Mouse (Mus musculus): ENCODE data around the gene Il6. TPM values are rescaled to one million over a fixed set of nuclear protein-coding genes. Genes with fewer than 3 reads are reported as not detected.
"Not testable (repeated sequence)": the region's sequence is repeated elsewhere in the genome, so short reads cannot be mapped to it uniquely, and the experiment has no call there.

Il6 gene
- total and polyA plus RNA-seq, 3 experiments = not detected

DNA sequence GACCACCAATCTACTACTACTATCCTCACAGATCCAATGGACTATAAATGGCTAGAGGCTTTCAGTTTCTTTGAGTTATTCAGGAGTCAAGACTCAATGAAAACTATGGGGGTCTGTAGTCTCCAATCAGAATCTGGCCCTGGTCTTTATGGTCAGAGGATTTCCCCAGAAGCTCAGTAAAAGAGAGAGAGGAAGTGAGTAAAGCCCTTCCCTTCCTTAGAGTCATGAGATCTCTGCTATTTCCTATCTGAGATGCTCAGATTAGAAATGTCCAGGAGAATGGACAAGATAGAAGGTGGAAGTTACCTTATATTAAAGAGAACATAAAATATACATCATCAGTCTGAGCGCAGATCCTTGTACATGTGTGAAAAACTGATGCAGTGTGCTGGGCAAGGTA, 19.3 kb upstream of the Il6 start:
- WGBS = 87% methylated on average over 1 of the region's 1 CpGs
- Histone ChIP-seq H3K36me3 (ENCODE audit: control insufficient read depth, insufficient read depth, low read length) (no peaks in the 10 kb centered on the region), H3K27ac (no peak overlapping the region), H3K27me3 (ENCODE audit: control insufficient read depth, insufficient read depth, low read length) (no peaks in the 10 kb centered on the region), H3K4me1 (ENCODE audit: control insufficient read depth, insufficient read depth, low read length) (no peaks in the 10 kb centered on the region), H3K9ac (ENCODE audit: low read depth, low read length) (no peak overlapping the region), H3K4me3 (no peak overlapping the region), H3K79me2 (replicated peaks; ENCODE audit: control insufficient read depth, insufficient read depth, low read length) (no peaks in the 10 kb centered on the region)
- intact Hi-C loops (cut with DNase I) = no loop called here
- DNase-seq = no peak
- no peak for TF ChIP-seq POLR2A (IDR thresholded peaks at IDR 0.05; ENCODE audit: insufficient read depth, low read depth, low read length)
- TF ChIP-seq EP300 (IDR thresholded peaks at IDR 0.05; ENCODE audit: insufficient read depth, low read depth, low read length) = no peak
- TF ChIP-seq CTCF (IDR thresholded peaks at IDR 0.05) = no peak

DNA sequence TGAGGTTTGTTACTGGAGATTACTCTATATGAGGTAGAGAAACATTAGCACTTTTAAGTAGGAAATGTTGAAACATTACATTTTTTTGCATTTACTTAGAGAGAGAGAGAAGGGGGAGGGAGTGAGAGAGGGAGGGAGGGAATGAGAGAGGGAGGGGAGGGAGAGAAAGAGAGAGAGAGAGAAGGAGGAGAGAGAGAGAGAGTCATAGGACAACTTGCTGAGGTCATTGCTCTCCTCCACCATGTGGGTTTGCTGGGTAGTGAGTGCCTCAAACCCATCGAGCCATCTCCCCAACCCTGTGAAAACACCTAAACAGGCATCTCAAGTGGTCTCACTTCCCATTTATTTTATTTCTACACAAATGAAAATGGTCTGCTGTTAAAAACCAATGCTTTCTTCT, 18.6 kb upstream of the Il6 start:
- TF ChIP-seq EP300 (IDR thresholded peaks at IDR 0.05; ENCODE audit: insufficient read depth, low read depth, low read length) (no peak), POLR2A (IDR thresholded peaks at IDR 0.05; ENCODE audit: insufficient read depth, low read depth, low read length) (no peak), CTCF (IDR thresholded peaks at IDR 0.05) (no peak)
- no peak overlapping the region for H3K4me3 ChIP-seq
- H3K27me3 ChIP-seq (ENCODE audit: control insufficient read depth, insufficient read depth, low read length) = no peaks in the 10 kb centered on the region
- H3K27ac ChIP-seq = no peak overlapping the region
- WGBS = 77% methylated on average over 1 of the region's 1 CpGs
- H3K9ac ChIP-seq (ENCODE audit: low read depth, low read length) = no peak overlapping the region
- intact Hi-C loops (cut with DNase I) = no loop called here
- H3K79me2 ChIP-seq (replicated peaks; ENCODE audit: control insufficient read depth, insufficient read depth, low read length) = no peaks in the 10 kb centered on the region
- no peaks in the 10 kb centered on the region for H3K36me3 ChIP-seq (ENCODE audit: control insufficient read depth, insufficient read depth, low read length)
- no peak for DNase-seq
- no peaks in the 10 kb centered on the region for H3K4me1 ChIP-seq (ENCODE audit: control insufficient read depth, insufficient read depth, low read length)

DNA sequence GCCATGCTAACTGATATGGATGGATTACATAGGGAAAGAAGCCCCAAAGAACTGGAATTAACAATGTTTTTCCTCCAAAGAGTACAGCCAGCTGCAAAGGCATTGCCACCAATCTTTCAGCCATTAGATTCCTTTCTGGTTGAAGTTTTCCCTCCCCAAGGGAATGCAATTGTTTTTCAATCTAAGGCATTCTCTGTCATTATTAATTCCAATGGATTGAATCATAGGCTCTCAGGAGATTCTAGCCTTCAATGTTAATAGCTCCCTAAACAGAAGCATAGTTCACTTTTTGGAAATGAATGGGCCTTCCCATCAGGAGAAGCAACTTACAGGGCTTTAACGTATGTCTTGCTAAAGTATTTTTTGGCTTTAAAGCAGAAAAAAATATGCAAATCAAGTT, 15.6 kb upstream of the Il6 start:
- intact Hi-C loops (cut with DNase I) = no loop called here
- H3K36me3 ChIP-seq (ENCODE audit: control insufficient read depth, insufficient read depth, low read length) = no peaks in the 10 kb centered on the region
- TF ChIP-seq EP300 (IDR thresholded peaks at IDR 0.05; ENCODE audit: insufficient read depth, low read depth, low read length) = no peak
- no peak for TF ChIP-seq POLR2A (IDR thresholded peaks at IDR 0.05; ENCODE audit: insufficient read depth, low read depth, low read length)
- no peak for TF ChIP-seq CTCF (IDR thresholded peaks at IDR 0.05)
- no peaks in the 10 kb centered on the region for H3K79me2 ChIP-seq (replicated peaks; ENCODE audit: control insufficient read depth, insufficient read depth, low read length)
- H3K4me1 ChIP-seq (ENCODE audit: control insufficient read depth, insufficient read depth, low read length) = no peaks in the 10 kb centered on the region
- no peaks in the 10 kb centered on the region for H3K27me3 ChIP-seq (ENCODE audit: control insufficient read depth, insufficient read depth, low read length)
- H3K27ac ChIP-seq = no peak overlapping the region
- 67% methylated on average over 1 of the region's 1 CpGs for WGBS
- H3K9ac ChIP-seq (ENCODE audit: low read depth, low read length) = no peak overlapping the region
- DNase-seq = no peak
- no peak overlapping the region for H3K4me3 ChIP-seq

DNA sequence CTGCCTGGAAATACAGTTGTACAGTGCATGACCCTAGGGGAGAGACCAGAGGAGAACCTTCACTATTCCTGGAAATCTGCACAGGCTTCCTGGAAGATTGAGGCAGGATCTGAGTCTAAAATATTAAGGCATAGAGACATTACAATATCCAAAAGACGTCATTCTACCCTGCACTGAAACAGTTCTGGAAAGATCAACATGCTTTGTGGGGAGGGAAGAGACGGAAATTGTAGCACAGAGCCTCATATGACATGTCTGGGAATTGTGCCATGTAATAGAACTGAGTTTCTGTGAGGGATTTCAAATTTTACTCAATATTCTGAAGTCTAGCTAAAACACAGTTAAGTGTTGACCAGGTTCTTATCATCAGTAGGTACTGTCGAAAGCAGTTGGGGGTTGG, 12.0 kb upstream of the Il6 start:
- H3K27ac ChIP-seq = no peak overlapping the region
- intact Hi-C loops (cut with DNase I) = no loop called here

DNA sequence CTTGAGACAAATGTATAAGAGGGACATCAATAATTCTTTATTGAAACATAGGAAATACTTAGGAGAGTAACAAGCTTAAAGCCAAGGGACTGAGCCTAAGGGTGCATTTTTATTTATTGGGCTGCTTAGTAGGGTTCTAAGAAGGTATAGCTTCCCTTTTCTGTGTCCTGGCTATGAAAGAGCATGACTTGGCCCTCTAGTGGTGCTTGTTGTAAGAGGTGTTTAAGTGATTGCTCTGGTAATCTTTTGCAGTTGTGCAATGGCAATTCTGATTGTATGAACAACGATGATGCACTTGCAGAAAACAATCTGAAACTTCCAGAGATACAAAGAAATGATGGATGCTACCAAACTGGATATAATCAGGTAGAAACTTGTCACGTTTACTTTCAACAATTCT, 1.7 kb downstream of the Il6 start:
- DNase-seq = no peak
- Histone ChIP-seq H3K9ac (ENCODE audit: low read depth, low read length) (no peak overlapping the region), H3K36me3 (ENCODE audit: control insufficient read depth, insufficient read depth, low read length) (no peaks in the 10 kb centered on the region), H3K27ac (no peak overlapping the region), H3K27me3 (ENCODE audit: control insufficient read depth, insufficient read depth, low read length) (no peaks in the 10 kb centered on the region), H3K4me3 (no peak overlapping the region), H3K79me2 (replicated peaks; ENCODE audit: control insufficient read depth, insufficient read depth, low read length) (no peaks in the 10 kb centered on the region), H3K4me1 (ENCODE audit: control insufficient read depth, insufficient read depth, low read length) (no peaks in the 10 kb centered on the region; the same call in 1 of the 2 replicates)
- 54% methylated on average over 2 of the region's 2 CpGs for WGBS
- intact Hi-C loops (cut with DNase I) = loop anchor here (1.0 to 5.0 kb wide), 2 partner anchors 58 to 191 kb away; partner anchors contain the start of gene Tyms
- TF ChIP-seq EP300 (IDR thresholded peaks at IDR 0.05; ENCODE audit: insufficient read depth, low read depth, low read length) (no peak), POLR2A (IDR thresholded peaks at IDR 0.05; ENCODE audit: insufficient read depth, low read depth, low read length) (no peak), CTCF (IDR thresholded peaks at IDR 0.05) (peak; percentile 72)

More for the DNA sequence above, 12.0 kb upstream of the Il6 start:
- H3K4me1 ChIP-seq (ENCODE audit: control insufficient read depth, insufficient read depth, low read length) = no peaks in the 10 kb centered on the region
- no peaks in the 10 kb centered on the region for H3K27me3 ChIP-seq (ENCODE audit: control insufficient read depth, insufficient read depth, low read length)
- no peak overlapping the region for H3K9ac ChIP-seq (ENCODE audit: low read depth, low read length)
- TF ChIP-seq EP300 (IDR thresholded peaks at IDR 0.05; ENCODE audit: insufficient read depth, low read depth, low read length) (no peak), CTCF (IDR thresholded peaks at IDR 0.05) (no peak), POLR2A (IDR thresholded peaks at IDR 0.05; ENCODE audit: insufficient read depth, low read depth, low read length) (no peak)
- H3K79me2 ChIP-seq (replicated peaks; ENCODE audit: control insufficient read depth, insufficient read depth, low read length) = no peaks in the 10 kb centered on the region
- H3K36me3 ChIP-seq (ENCODE audit: control insufficient read depth, insufficient read depth, low read length) = no peaks in the 10 kb centered on the region
- WGBS = 23% methylated on average over 3 of the region's 3 CpGs
- no peak overlapping the region for H3K4me3 ChIP-seq
- no peak for DNase-seq

DNA sequence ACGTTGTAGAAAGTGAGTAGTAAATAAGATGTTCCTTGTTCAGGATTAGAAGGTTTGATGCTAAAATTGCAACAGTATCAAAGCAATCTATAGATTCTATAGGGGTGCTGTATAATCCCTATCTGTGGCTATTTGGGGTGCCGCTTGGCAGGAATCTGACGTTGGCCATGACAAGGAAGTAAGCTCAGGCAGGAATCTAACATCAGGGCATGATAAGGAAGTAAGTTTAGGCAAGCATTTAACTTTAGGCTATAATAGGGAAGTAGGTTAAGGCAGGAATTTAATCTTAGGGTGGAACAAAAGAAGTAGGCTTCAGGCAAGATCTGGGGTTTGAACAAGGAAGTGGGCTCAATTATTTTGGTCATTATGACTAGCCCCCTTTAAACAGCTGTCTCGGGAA, 22.9 kb downstream of the Il6 start:
- H3K27me3 ChIP-seq (ENCODE audit: control insufficient read depth, insufficient read depth, low read length); H3K4me3 ChIP-seq; intact Hi-C loops (cut with DNase I); H3K79me2 ChIP-seq (replicated peaks; ENCODE audit: control insufficient read depth, insufficient read depth, low read length); H3K4me1 ChIP-seq (ENCODE audit: control insufficient read depth, insufficient read depth, low read length); H3K9ac ChIP-seq (ENCODE audit: low read depth, low read length); DNase-seq; H3K36me3 ChIP-seq (ENCODE audit: control insufficient read depth, insufficient read depth, low read length); H3K27ac ChIP-seq: not testable (repeated sequence)
- 71% methylated on average over 4 of the region's 4 CpGs for WGBS

DNA sequence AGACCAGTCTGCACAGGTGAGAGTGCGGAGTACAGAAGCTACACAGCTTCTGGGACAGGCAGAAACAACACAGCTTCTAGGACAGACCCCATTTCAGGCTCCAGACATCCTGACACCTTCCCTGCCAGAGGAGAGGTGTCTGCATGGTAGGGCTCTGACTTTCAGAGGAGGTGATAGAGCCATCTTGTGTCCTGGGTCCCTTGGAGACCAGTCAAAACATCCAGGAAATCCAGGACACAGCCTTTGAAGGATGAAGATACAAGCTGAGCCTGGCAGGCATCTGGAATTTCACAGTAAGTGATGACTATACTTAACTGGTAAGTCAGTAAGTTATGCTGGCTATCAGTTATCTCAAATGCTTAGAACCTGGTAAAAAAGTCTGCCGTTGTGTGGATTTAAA, 24.2 kb downstream of the Il6 start:
- DNase-seq; H3K36me3 ChIP-seq (ENCODE audit: control insufficient read depth, insufficient read depth, low read length); H3K4me1 ChIP-seq (ENCODE audit: control insufficient read depth, insufficient read depth, low read length); H3K9ac ChIP-seq (ENCODE audit: low read depth, low read length); H3K79me2 ChIP-seq (replicated peaks; ENCODE audit: control insufficient read depth, insufficient read depth, low read length); H3K27me3 ChIP-seq (ENCODE audit: control insufficient read depth, insufficient read depth, low read length); H3K4me3 ChIP-seq; intact Hi-C loops (cut with DNase I); H3K27ac ChIP-seq: not testable (repeated sequence)
- 70% methylated on average over 2 of the region's 2 CpGs for WGBS

DNA sequence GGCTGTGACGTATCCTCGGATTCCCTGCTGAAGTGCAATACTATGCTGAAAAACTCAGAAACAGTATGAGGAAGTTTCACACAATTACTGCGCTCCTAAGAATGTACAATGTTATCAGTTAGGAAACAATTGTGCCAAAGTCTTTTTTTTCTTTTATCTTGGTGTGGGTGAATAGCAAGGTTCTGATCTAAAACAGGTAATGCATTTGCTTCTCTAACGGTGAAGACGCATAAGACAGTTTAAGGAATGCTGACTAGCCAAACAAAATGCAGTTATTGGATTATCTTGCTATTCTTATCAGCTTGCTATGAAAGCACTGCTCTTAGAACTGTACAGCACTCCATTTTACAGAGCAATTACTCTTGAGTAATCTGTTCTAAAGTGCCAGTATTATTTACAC, 26.4 kb downstream of the Il6 start:
- H3K27me3 ChIP-seq (ENCODE audit: control insufficient read depth, insufficient read depth, low read length); H3K36me3 ChIP-seq (ENCODE audit: control insufficient read depth, insufficient read depth, low read length); intact Hi-C loops (cut with DNase I); H3K9ac ChIP-seq (ENCODE audit: low read depth, low read length); H3K79me2 ChIP-seq (replicated peaks; ENCODE audit: control insufficient read depth, insufficient read depth, low read length); H3K27ac ChIP-seq; H3K4me3 ChIP-seq; DNase-seq; H3K4me1 ChIP-seq (ENCODE audit: control insufficient read depth, insufficient read depth, low read length): not testable (repeated sequence)
- WGBS = 47% methylated on average over 5 of the region's 5 CpGs

DNA sequence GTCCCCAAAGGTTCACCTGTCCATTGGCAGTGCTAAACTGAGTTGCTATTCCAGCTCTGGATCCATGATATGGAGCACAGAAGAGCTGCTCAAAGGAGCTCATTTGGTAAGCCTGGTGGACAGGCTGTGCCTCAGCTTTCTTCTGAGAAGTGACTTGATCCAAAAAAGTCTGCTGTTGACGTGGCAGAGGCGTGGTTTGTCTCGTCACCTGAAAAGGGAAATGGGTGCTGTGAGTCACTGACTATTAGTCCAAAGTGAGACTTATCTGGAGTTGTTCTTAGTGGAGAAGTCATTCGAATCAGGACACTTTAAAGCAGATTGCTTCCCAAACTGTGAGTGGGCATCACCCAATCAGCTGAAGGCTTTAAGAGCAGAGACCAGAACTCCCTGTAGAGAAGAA, 26.9 kb downstream of the Il6 start:
- H3K4me1 ChIP-seq (ENCODE audit: control insufficient read depth, insufficient read depth, low read length); H3K4me3 ChIP-seq; DNase-seq; H3K9ac ChIP-seq (ENCODE audit: low read depth, low read length); intact Hi-C loops (cut with DNase I); H3K27me3 ChIP-seq (ENCODE audit: control insufficient read depth, insufficient read depth, low read length); H3K36me3 ChIP-seq (ENCODE audit: control insufficient read depth, insufficient read depth, low read length); H3K27ac ChIP-seq; H3K79me2 ChIP-seq (replicated peaks; ENCODE audit: control insufficient read depth, insufficient read depth, low read length): not testable (repeated sequence)
- 65% methylated on average over 4 of the region's 4 CpGs for WGBS
